Mouse (Mus musculus) midbrain, embryonic 14.5 days (tissue): ENCODE measurements around the gene St8sia4. TPM values are rescaled to one million over a fixed set of nuclear protein-coding genes. Genes with fewer than 3 reads are reported as not detected.

Source experiments
- ATAC-seq: fragments of 200-750 bp; cut with Nextera tagmentation; 2 replicates; pipeline ENCODE4 v1.8.0; 2017; ENCODE audit warnings: moderate number of reproducible peaks, moderate library complexity; ENCODE audit not compliant: low FRiP score, low TSS enrichment
- DNase-seq: peaks from one replicate; pipeline ENCODE4 v3.0.0-alpha.2; 2015
- H3K27ac ChIP-seq: fragments of 300-500 bp; sonication (generic); replicated peaks from 2 replicates; pipeline ENCODE4 v1.5.1; 2014; ENCODE audit warnings: mild to moderate bottlenecking, low read depth, low read length, moderate library complexity
- H3K27me3 ChIP-seq: fragments of 300-500 bp; sonication (generic); 2 replicates; pipeline ENCODE4 v1.6.1; 2014; ENCODE audit warnings: low read length, control low read depth, mixed read lengths; ENCODE audit not compliant: control insufficient read depth, insufficient read depth
- H3K36me3 ChIP-seq: fragments of 300-500 bp; sonication (generic); 2 replicates; pipeline ENCODE4 v1.6.1; 2014; ENCODE audit warnings: low read length, control low read depth; ENCODE audit not compliant: control insufficient read depth, insufficient read depth
- H3K4me1 ChIP-seq: fragments of 300-500 bp; sonication (generic); 2 replicates; pipeline ENCODE4 v1.6.1; 2014; ENCODE audit warnings: mild to moderate bottlenecking, antibody characterized with exemption, low read length, control low read depth; ENCODE audit not compliant: control insufficient read depth, insufficient read depth
- H3K4me2 ChIP-seq: fragments of 300-500 bp; sonication (generic); 2 replicates; pipeline ENCODE4 v1.6.1; 2014; ENCODE audit warnings: mild to moderate bottlenecking, low read length, moderate library complexity
- H3K4me3 ChIP-seq: fragments of 300-500 bp; sonication (generic); replicated peaks from 2 replicates; pipeline ENCODE4 v1.5.1; 2014; ENCODE audit warnings: low read depth, low read length
- H3K9ac ChIP-seq: fragments of 300-500 bp; sonication (generic); replicated peaks from 2 replicates; pipeline ENCODE4 v1.6.1; 2014; ENCODE audit warnings: mild to moderate bottlenecking, low read length, moderate library complexity
- H3K9me3 ChIP-seq: fragments of 300-500 bp; sonication (generic); 2 replicates; pipeline ENCODE4 v1.6.1; 2016; ENCODE audit warnings: low read length, control low read depth, mixed read lengths; ENCODE audit not compliant: control insufficient read depth
- WGBS: fragments of 180-500 bp; shearing (Covaris S2); extraction: QIAGEN DNeasy Blood & Tissue Kit; methylation state at CpG from one replicate; pipeline ENCODE4 v1.1.7; 2014; 5-methylcytosine and 5-hydroxymethylcytosine counted together
- polyA plus RNA-seq: library from polyadenylated mRNA; unstranded; fragments of >200 nt; fragmentation: Nextera tagmentation; extraction: Ambion mirVana; gene quantifications from 2 replicates; pipeline ENCODE4 v1.2.1, GENCODE M21; 2014

St8sia4 gene
- polyA plus RNA-seq, 1 experiment from 2014 or later, result 59.0 TPM

GRCm38 (mm10) chr1:95664321-95664825, 3.0 kb downstream of the St8sia4 start:
- DNase-seq (peak; percentile 52), ATAC-seq (peak; percentile 18; the same call in 1 of the 2 replicates)
- Histone ChIP-seq H3K27me3 (no peaks in the 10 kb centered on the region), H3K36me3 (no peaks in the 10 kb centered on the region), H3K27ac (peak overlapping the region; percentile 90), H3K9ac (peak overlapping the region; percentile 85), H3K4me3 (peak overlapping the region; percentile 72), H3K4me1 (peaks cover 12% of the 10 kb centered on the region), H3K9me3 (no peaks in the 10 kb centered on the region), H3K4me2 (peak overlapping the region; percentile 86)
- WGBS, result 27% methylated on average over 4 of the region's 4 CpGs

GRCm38 (mm10) chr1:95657051-95657668, 10.2 kb downstream of the St8sia4 start:
- Histone ChIP-seq H3K36me3 (peaks cover 14% of the 10 kb centered on the region; the same call in 1 of the 2 replicates), H3K4me1 (no peaks in the 10 kb centered on the region), H3K4me2 (no peak overlapping the region), H3K9me3 (no peaks in the 10 kb centered on the region), H3K4me3 (no peak overlapping the region), H3K27me3 (no peaks in the 10 kb centered on the region), H3K27ac (no peak overlapping the region), H3K9ac (no peak overlapping the region)
- ATAC-seq, result no peak
- 85% methylated on average over 5 of the region's 5 CpGs for WGBS
- no peak for DNase-seq

- no peak overlapping the region for H3K4me3 ChIP-seq
- H3K4me2 ChIP-seq, result no peak overlapping the region
- 77% methylated on average over 9 of the region's 9 CpGs for WGBS
- H3K27ac ChIP-seq, result no peak overlapping the region
- H3K4me1 ChIP-seq, result no peaks in the 10 kb centered on the region
- no peaks in the 10 kb centered on the region for H3K9me3 ChIP-seq
- peaks cover 20% of the 10 kb centered on the region; the same call in 1 of the 2 replicates for H3K36me3 ChIP-seq
- no peaks in the 10 kb centered on the region for H3K27me3 ChIP-seq
- no peak overlapping the region for H3K9ac ChIP-seq
- no peak for DNase-seq
- no peak for ATAC-seq
These were observed 11.8 kb downstream of the St8sia4 start for GRCm38 (mm10) chr1:95655564-95655963.

- no peak overlapping the region for H3K4me2 ChIP-seq
- no peak overlapping the region for H3K4me3 ChIP-seq
- no peaks in the 10 kb centered on the region for H3K9me3 ChIP-seq
- WGBS, result 94% methylated on average over 8 of the region's 8 CpGs
- no peak for DNase-seq
- no peak overlapping the region for H3K27ac ChIP-seq
- H3K36me3 ChIP-seq, result peaks cover 15% of the 10 kb centered on the region; the same call in 1 of the 2 replicates
- ATAC-seq, result no peak
- H3K27me3 ChIP-seq, result no peaks in the 10 kb centered on the region
- H3K9ac ChIP-seq, result no peak overlapping the region
- no peaks in the 10 kb centered on the region for H3K4me1 ChIP-seq
These were observed 13.9 kb downstream of the St8sia4 start for GRCm38 (mm10) chr1:95653445-95653844.

DNA sequence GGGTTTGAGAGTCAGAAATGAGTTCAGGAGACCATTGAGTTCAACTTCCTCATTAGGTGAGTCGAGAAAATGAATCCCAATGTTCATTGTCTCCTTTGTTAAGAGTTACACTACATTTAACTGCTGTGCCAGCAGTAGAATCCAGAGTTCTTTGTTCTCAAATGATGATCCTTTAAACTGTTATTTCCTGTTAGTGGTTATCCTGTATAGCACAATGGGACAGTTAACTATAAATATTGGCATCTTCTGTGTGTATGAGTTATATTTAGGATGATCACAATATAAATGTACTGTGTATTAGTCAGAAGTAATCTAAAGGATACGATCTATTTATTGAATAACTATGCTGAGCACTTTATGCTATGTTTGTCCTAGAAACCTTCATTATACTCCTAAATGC, 23.1 kb downstream of the St8sia4 start:
- Histone ChIP-seq H3K4me3 (no peak overlapping the region), H3K9ac (no peak overlapping the region), H3K4me1 (no peaks in the 10 kb centered on the region), H3K27me3 (no peaks in the 10 kb centered on the region), H3K36me3 (0 out of 2 replicates have a peak, but pooled peaks cover 3% of the 10 kb centered on the region), H3K27ac (no peak overlapping the region), H3K4me2 (no peak overlapping the region), H3K9me3 (no peaks in the 10 kb centered on the region)
- no peak for DNase-seq
- WGBS, result 74% methylated on average over 2 of the region's 2 CpGs
- no peak for ATAC-seq

DNA sequence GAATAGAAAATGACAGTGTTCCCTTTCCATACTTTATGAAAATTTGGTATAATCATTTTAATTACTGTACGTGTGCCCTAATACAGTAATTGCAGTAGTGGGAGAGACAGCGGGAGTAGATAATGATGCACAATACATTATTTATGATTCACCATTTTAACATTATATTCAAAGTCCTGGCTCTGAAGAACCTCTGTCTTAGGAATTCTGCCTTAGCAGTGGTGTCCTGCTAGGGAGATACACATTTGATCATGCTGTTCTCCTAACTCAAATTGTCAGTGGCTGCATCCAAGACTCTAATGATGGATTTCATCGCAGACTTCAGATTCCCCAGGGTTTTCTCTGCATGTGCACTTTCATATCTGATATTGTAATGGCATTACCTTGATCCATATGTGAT, 28.4 kb downstream of the St8sia4 start:
- no peak overlapping the region for H3K4me3 ChIP-seq
- H3K27me3 ChIP-seq, result no peaks in the 10 kb centered on the region
- H3K4me1 ChIP-seq, result no peaks in the 10 kb centered on the region
- no peaks in the 10 kb centered on the region for H3K9me3 ChIP-seq
- H3K27ac ChIP-seq, result no peak overlapping the region
- H3K9ac ChIP-seq, result no peak overlapping the region
- ATAC-seq, result peak; percentile 34; the same call in 1 of the 2 replicates
- 66% methylated on average over 3 of the region's 3 CpGs for WGBS
- DNase-seq, result peak; percentile 50
- no peak overlapping the region for H3K4me2 ChIP-seq
- H3K36me3 ChIP-seq, result peaks cover 8% of the 10 kb centered on the region

GRCm38 (mm10) chr1:95624376-95624775, 43.0 kb downstream of the St8sia4 start:
- no peak for ATAC-seq
- no peak overlapping the region for H3K4me3 ChIP-seq
- H3K27me3 ChIP-seq, result no peaks in the 10 kb centered on the region
- H3K9me3 ChIP-seq, result no peaks in the 10 kb centered on the region
- H3K9ac ChIP-seq, result no peak overlapping the region
- no peak overlapping the region for H3K4me2 ChIP-seq
- DNase-seq, result no peak
- peaks cover 10% of the 10 kb centered on the region; the same call in 1 of the 2 replicates for H3K36me3 ChIP-seq
- H3K27ac ChIP-seq, result no peak overlapping the region
- H3K4me1 ChIP-seq, result no peaks in the 10 kb centered on the region
- 71% methylated on average over 5 of the region's 5 CpGs for WGBS

DNA sequence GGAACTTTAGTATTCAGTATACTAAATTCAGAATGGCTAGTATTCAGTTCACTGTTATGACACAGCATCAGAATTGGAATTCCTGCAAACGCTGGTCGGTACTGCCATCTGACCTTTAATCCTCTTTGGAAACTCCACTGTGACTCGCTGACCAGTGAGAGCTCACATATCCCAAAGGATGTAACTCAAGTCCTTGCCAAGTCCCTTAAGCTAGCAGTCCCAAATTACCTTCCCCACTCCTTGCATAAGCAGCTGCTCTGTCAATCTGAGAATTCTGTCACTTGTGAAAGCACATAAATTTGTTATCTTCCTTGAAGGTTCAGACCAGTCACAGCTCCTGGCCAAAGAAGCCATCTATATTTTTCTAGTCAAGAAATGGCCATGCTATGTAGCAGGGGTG, 48.7 kb downstream of the St8sia4 start:
- no peak overlapping the region for H3K27ac ChIP-seq
- WGBS, result 44% methylated on average over 3 of the region's 3 CpGs
- ATAC-seq, result no peak
- 0 out of 2 replicates have a peak, but pooled peaks cover 6% of the 10 kb centered on the region for H3K36me3 ChIP-seq
- DNase-seq, result no peak
- no peak overlapping the region for H3K9ac ChIP-seq
- H3K27me3 ChIP-seq, result no peaks in the 10 kb centered on the region
- no peaks in the 10 kb centered on the region for H3K9me3 ChIP-seq
- H3K4me2 ChIP-seq, result no peak overlapping the region
- H3K4me3 ChIP-seq, result no peak overlapping the region
- no peaks in the 10 kb centered on the region for H3K4me1 ChIP-seq

DNA sequence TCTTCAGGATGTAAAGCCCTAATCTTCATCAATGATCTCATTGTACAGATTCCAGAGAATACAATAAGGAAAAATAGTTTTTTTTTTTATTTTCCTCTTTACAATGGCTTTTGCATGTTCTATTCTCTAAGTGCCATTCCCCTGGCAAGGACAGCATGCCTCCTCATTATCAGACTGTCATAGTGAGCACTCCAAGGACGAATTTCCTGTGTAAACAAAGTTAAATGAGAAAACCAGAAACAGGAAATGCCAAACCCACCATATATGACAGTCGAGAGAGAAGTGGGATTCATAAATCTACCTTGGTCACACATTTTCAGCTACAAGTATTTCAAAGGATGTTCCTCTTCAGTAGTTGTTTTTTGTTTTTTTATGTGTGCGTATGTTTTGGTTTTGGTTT, 49.2 kb downstream of the St8sia4 start:
- no peaks in the 10 kb centered on the region for H3K9me3 ChIP-seq
- no peak overlapping the region for H3K4me2 ChIP-seq
- H3K36me3 ChIP-seq, result 0 out of 2 replicates have a peak, but pooled peaks cover 6% of the 10 kb centered on the region
- H3K27me3 ChIP-seq, result no peaks in the 10 kb centered on the region
- H3K9ac ChIP-seq, result no peak overlapping the region
- H3K27ac ChIP-seq, result no peak overlapping the region
- no peak overlapping the region for H3K4me3 ChIP-seq
- no peaks in the 10 kb centered on the region for H3K4me1 ChIP-seq
- no peak for DNase-seq
- WGBS, result 76% methylated on average over 3 of the region's 3 CpGs
- ATAC-seq, result no peak
